16 mouse cellular contexts compared by ENCODE assay signal in genomic region chrX:73700472-73700871, GRCm38 (mm10). TPM values are rescaled to one million over a fixed set of nuclear protein-coding genes. Genes with fewer than 3 reads are reported as not detected.
A peak's percentile ranks its signal among the peaks of the same experiment; 100 is the strongest.
DNase-seq lines count a peak whose midpoint lies in the region; TF ChIP-seq lines count a peak whose summit lies in the region.
"Had no signal": no experiment of that assay in that cellular context is flagged by ENCODE, and none has a peak within 500 bp of the region (broad histone marks: within the 10 kb centered on the region; RNA-seq: fewer than 3 reads in every experiment).

No protein-coding gene starts in this region.

- DNase-seq in cerebellum, adult 2 months = no peak
- DNase-seq in cerebellum, postnatal 14 days = no peak
- DNase-seq in layer of hippocampus, adult 2 months (ENCODE audit: low spot score in 2 of 2) = no peak
- DNase-seq in layer of hippocampus, postnatal 14 days (ENCODE audit: low spot score in 2 of 2) = no peak
- peak; percentile 10 for DNase-seq in thymus, postnatal 25 days
- no peak for DNase-seq in thymus, postnatal 36 days
- DNase-seq in thymus, postnatal 4 days = peak; percentile 32
- no peak for DNase-seq in right cerebral cortex, postnatal 14 days
- DNase-seq: adrenal gland, postnatal 36 days; cerebellum, adult 8-10 months; kidney, adult 9 months; layer of hippocampus, adult 9-11 months had no signal

- no peaks in the 10 kb centered on the region for H3K27me3 ChIP-seq in cerebellum, adult 2 months (ENCODE audit: control insufficient read depth, insufficient read depth, low read length)
- H3K27me3 ChIP-seq: embryonic facial prominence, embryonic 13.5 days; lung, embryonic 15.5 days had no signal

- H3K4me1 ChIP-seq in cerebellum, adult 2 months (ENCODE audit: control insufficient read depth, insufficient read depth, low read length) = no peaks in the 10 kb centered on the region
- H3K4me1 ChIP-seq: embryonic facial prominence, embryonic 13.5 days; lung, embryonic 15.5 days had no signal

- H3K27ac ChIP-seq in cerebellum, adult 2 months (ENCODE audit: insufficient read depth, low read length) = no peak overlapping the region
- H3K27ac ChIP-seq in layer of hippocampus, adult 2 months = no peak overlapping the region
- H3K27ac ChIP-seq: embryonic facial prominence, embryonic 13.5 days; lung, embryonic 15.5 days had no signal

- TF ChIP-seq POLR2A in cerebellum, adult 2 months (IDR thresholded peaks at IDR 0.05; ENCODE audit: borderline replicate concordance, insufficient read depth, low read length) = no peak

- 58% methylated on average over 1 of the region's 1 CpGs for WGBS in cerebellum, adult 2 months

- H3K4me3 ChIP-seq in cerebellum, adult 2 months (replicated peaks; ENCODE audit: insufficient read depth, low read depth, low read length) = no peak overlapping the region
- no peak overlapping the region for H3K4me3 ChIP-seq in layer of hippocampus, adult 2 months
- H3K4me3 ChIP-seq: embryonic facial prominence, embryonic 13.5 days; lung, embryonic 15.5 days had no signal

- peak; percentile 21; the same call in 1 of the 2 replicates for TF ChIP-seq CTCF in cerebellum, adult 2 months (IDR thresholded peaks at IDR 0.05; ENCODE audit: borderline replicate concordance, insufficient read depth, low read depth, low read length)
- peak; percentile 58 for TF ChIP-seq CTCF in layer of hippocampus, adult 2 months (conservative IDR thresholded peaks at IDR 0.05)

RNA-seq across cellular contexts. Expression of gene Bcap31, which starts 15.5 kb away (rescaled TPM):
- 115 and 127 TPM in 2 replicates for polyA plus RNA-seq in cerebellum, adult 2 months (2012; rRNA removed)
- 10 to 100 TPM; 72.3 to 77.8 TPM for total RNA-seq in layer of hippocampus, adult 2 months (2021)
- 10 to 100 TPM; 69.6 to 70.9 TPM for total RNA-seq in layer of hippocampus, postnatal 14 days (2021)

RNA-seq across cellular contexts. Expression of gene Abcd1, which starts 15.9 kb away (rescaled TPM):
- 14.7 and 15.1 TPM in 2 replicates for polyA plus RNA-seq in cerebellum, adult 2 months (2012; rRNA removed)
- 10 to 100 TPM; 11.2 to 11.8 TPM for total RNA-seq in layer of hippocampus, adult 2 months (2021)
- 10 to 100 TPM; 15.7 to 16.1 TPM for total RNA-seq in layer of hippocampus, postnatal 14 days (2021)

RNA-seq across cellular contexts. Expression of gene Slc6a8, which starts 27.5 kb away (rescaled TPM):
- 165 and 166 TPM in 2 replicates for polyA plus RNA-seq in cerebellum, adult 2 months (2012; rRNA removed)
- 10 to 100 TPM; 95.0 to 95.5 TPM for total RNA-seq in layer of hippocampus, adult 2 months (2021)
- total RNA-seq in layer of hippocampus, postnatal 14 days (2021) = 100 to 1,000 TPM in 1 of 2 experiments, 10 to 100 TPM in 1; 93.6 to 111 TPM
- total RNA-seq: granulocyte monocyte progenitor cell, adult 5-6 weeks; hematopoietic stem cell, adult 5-6 weeks had no signal

RNA-seq across cellular contexts. Expression of gene Pnck, which starts 40.6 kb away (rescaled TPM):
- polyA plus RNA-seq in cerebellum, adult 2 months (2012; rRNA removed) = 92.0 and 97.8 TPM in 2 replicates
- total RNA-seq in layer of hippocampus, adult 2 months (2021) = 100 to 1,000 TPM; 113 to 125 TPM
- total RNA-seq in layer of hippocampus, postnatal 14 days (2021) = 100 to 1,000 TPM; 108 to 118 TPM
- total RNA-seq: granulocyte monocyte progenitor cell, adult 5-6 weeks had no signal

RNA-seq across cellular contexts. Expression of gene Plxnb3, which starts 56.4 kb away (rescaled TPM):
- 27.7 and 32.5 TPM in 2 replicates for polyA plus RNA-seq in cerebellum, adult 2 months (2012; rRNA removed)
- 10 to 100 TPM; 11.2 to 12.1 TPM for total RNA-seq in layer of hippocampus, adult 2 months (2021)
- total RNA-seq in layer of hippocampus, postnatal 14 days (2021) = 10 to 100 TPM; 21.9 to 23.5 TPM
- total RNA-seq: hematopoietic stem cell, adult 5-6 weeks had no signal

Comparison
In these comparisons a context has a peak if more than half of its experiments do, and no peak if none do; other contexts are left out.
1. DNase-seq: peak in thymus, postnatal 25 days (single experiment) and thymus, postnatal 4 days (single experiment); none in cerebellum, adult 2 months (0 of 2), cerebellum, postnatal 14 days (0 of 2), layer of hippocampus, adult 2 months (0 of 2), layer of hippocampus, postnatal 14 days (0 of 2), thymus, postnatal 36 days (0 of 2) and right cerebral cortex, postnatal 14 days (single experiment).